Mouse (Mus musculus) midbrain, embryonic 14.5 days (tissue): Measurements from ENCODE around the gene Gm17660. TPM values are rescaled to one million over a fixed set of nuclear protein-coding genes. Genes with fewer than 3 reads are reported as not detected.

Experiments used
- ATAC-seq: fragments of 200-750 bp; cut with Nextera tagmentation; 2 replicates; pipeline ENCODE4 v1.8.0; 2017; ENCODE audit warnings: moderate number of reproducible peaks, moderate library complexity; ENCODE audit not compliant: low FRiP score, low TSS enrichment
- DNase-seq: peaks from one replicate; pipeline ENCODE4 v3.0.0-alpha.2; 2015
- H3K27ac ChIP-seq: fragments of 300-500 bp; sonication (generic); replicated peaks from 2 replicates; pipeline ENCODE4 v1.5.1; 2014; ENCODE audit warnings: mild to moderate bottlenecking, low read depth, low read length, moderate library complexity
- H3K27me3 ChIP-seq: fragments of 300-500 bp; sonication (generic); 2 replicates; pipeline ENCODE4 v1.6.1; 2014; ENCODE audit warnings: low read length, control low read depth, mixed read lengths; ENCODE audit not compliant: control insufficient read depth, insufficient read depth
- H3K36me3 ChIP-seq: fragments of 300-500 bp; sonication (generic); 2 replicates; pipeline ENCODE4 v1.6.1; 2014; ENCODE audit warnings: low read length, control low read depth; ENCODE audit not compliant: control insufficient read depth, insufficient read depth
- H3K4me1 ChIP-seq: fragments of 300-500 bp; sonication (generic); 2 replicates; pipeline ENCODE4 v1.6.1; 2014; ENCODE audit warnings: mild to moderate bottlenecking, antibody characterized with exemption, low read length, control low read depth; ENCODE audit not compliant: control insufficient read depth, insufficient read depth
- H3K4me2 ChIP-seq: fragments of 300-500 bp; sonication (generic); 2 replicates; pipeline ENCODE4 v1.6.1; 2014; ENCODE audit warnings: mild to moderate bottlenecking, low read length, moderate library complexity
- H3K4me3 ChIP-seq: fragments of 300-500 bp; sonication (generic); replicated peaks from 2 replicates; pipeline ENCODE4 v1.5.1; 2014; ENCODE audit warnings: low read depth, low read length
- H3K9ac ChIP-seq: fragments of 300-500 bp; sonication (generic); replicated peaks from 2 replicates; pipeline ENCODE4 v1.6.1; 2014; ENCODE audit warnings: mild to moderate bottlenecking, low read length, moderate library complexity
- H3K9me3 ChIP-seq: fragments of 300-500 bp; sonication (generic); 2 replicates; pipeline ENCODE4 v1.6.1; 2016; ENCODE audit warnings: low read length, control low read depth, mixed read lengths; ENCODE audit not compliant: control insufficient read depth
- WGBS: fragments of 180-500 bp; shearing (Covaris S2); extraction: QIAGEN DNeasy Blood & Tissue Kit; methylation state at CpG from one replicate; pipeline ENCODE4 v1.1.7; 2014; 5-methylcytosine and 5-hydroxymethylcytosine counted together
- polyA plus RNA-seq: library from polyadenylated mRNA; unstranded; fragments of >200 nt; fragmentation: Nextera tagmentation; extraction: Ambion mirVana; gene quantifications from 2 replicates; pipeline ENCODE4 v1.2.1, GENCODE M21; 2014

Gm17660 gene
- polyA plus RNA-seq, 1 experiment from 2014 or later: not detected

- H3K9ac ChIP-seq: no peak overlapping the region; the same call in 1 of the 2 replicates
These were observed 32.9 kb upstream of the Gm17660 start for GRCm38 (mm10) chr5:104110171-104110920.

DNA sequence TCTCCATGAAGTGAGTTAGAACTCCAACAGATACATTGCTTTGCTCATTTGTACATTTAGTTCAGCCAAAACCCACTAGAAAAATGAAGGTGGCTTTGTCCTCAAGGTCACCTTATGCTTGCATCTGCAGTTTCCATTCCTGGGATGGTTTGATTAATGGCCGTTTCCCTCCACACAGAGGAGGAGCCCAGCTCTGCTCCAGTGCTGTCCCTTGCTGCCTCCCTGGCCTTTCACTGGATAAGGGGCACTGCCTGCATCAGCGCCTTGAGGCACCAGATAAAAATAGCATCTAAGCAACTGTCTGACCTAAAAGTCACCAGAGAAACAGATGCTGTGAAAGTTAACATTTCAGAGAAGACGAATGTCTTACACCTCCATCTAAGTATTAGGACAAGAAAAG is 32.1 kb upstream of the Gm17660 start:
- peak; percentile 37 for DNase-seq
- H3K4me1 ChIP-seq: peaks cover 55% of the 10 kb centered on the region
- peak overlapping the region; percentile 21; the same call in 1 of the 2 replicates for H3K4me3 ChIP-seq

More at GRCm38 (mm10) chr5:104110171-104110920, 32.9 kb upstream of the Gm17660 start:
- H3K27ac ChIP-seq: peak overlapping the region; percentile 74
- WGBS: 3% methylated on average over 9 of the region's 9 CpGs
- DNase-seq: peak; percentile 86
- no peaks in the 10 kb centered on the region for H3K9me3 ChIP-seq
- ATAC-seq: peak; percentile 75
- H3K27me3 ChIP-seq: peaks cover 7% of the 10 kb centered on the region; the same call in 1 of the 2 replicates
- no peaks in the 10 kb centered on the region for H3K36me3 ChIP-seq
- no peak overlapping the region for H3K4me3 ChIP-seq
- peak overlapping the region; percentile 53 for H3K4me2 ChIP-seq
- H3K4me1 ChIP-seq: peaks cover 59% of the 10 kb centered on the region

DNA sequence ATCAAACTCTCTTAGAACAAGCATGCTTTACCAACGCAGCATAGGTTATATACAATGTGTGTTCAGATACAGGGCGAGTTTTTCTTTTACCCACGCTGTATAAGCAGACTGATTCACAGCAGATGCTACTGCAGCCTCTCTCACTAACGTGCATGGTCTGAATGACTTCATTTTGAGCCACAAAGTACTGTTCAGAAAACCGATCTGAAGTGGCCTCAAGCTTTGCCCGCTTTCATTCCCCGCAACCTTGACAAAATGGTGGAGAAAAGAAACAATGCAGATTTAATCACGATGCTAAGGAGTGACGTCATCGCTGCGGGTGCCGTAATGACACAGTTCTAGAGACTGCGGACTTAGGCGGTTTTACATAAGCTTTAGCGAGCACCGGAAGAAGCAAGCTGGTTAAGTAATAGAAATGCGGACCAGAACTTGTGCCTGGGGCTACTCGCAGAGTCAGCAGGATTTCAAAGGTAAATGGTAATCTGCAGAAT is 31.5 kb upstream of the Gm17660 start:
- Histone ChIP-seq H3K9me3 (no peaks in the 10 kb centered on the region), H3K9ac (peak overlapping the region; percentile 32), H3K27me3 (peaks cover 7% of the 10 kb centered on the region; the same call in 1 of the 2 replicates), H3K4me2 (peak overlapping the region; percentile 53), H3K27ac (peak overlapping the region; percentile 74), H3K36me3 (no peaks in the 10 kb centered on the region), H3K4me3 (peak overlapping the region; percentile 21), H3K4me1 (peaks cover 55% of the 10 kb centered on the region)
- peak; percentile 77 for ATAC-seq
- WGBS: 3% methylated on average over 18 of the region's 18 CpGs
- peak; percentile 88 for DNase-seq

More for the DNA sequence above, 32.1 kb upstream of the Gm17660 start:
- H3K27ac ChIP-seq: peak overlapping the region; percentile 74
- no peaks in the 10 kb centered on the region for H3K9me3 ChIP-seq
- WGBS: 20% methylated on average over 3 of the region's 3 CpGs
- ATAC-seq: no peak
- no peak overlapping the region; the same call in 1 of the 2 replicates for H3K9ac ChIP-seq
- peak overlapping the region; percentile 53 for H3K4me2 ChIP-seq
- H3K36me3 ChIP-seq: no peaks in the 10 kb centered on the region
- H3K27me3 ChIP-seq: peaks cover 7% of the 10 kb centered on the region; the same call in 1 of the 2 replicates

DNA sequence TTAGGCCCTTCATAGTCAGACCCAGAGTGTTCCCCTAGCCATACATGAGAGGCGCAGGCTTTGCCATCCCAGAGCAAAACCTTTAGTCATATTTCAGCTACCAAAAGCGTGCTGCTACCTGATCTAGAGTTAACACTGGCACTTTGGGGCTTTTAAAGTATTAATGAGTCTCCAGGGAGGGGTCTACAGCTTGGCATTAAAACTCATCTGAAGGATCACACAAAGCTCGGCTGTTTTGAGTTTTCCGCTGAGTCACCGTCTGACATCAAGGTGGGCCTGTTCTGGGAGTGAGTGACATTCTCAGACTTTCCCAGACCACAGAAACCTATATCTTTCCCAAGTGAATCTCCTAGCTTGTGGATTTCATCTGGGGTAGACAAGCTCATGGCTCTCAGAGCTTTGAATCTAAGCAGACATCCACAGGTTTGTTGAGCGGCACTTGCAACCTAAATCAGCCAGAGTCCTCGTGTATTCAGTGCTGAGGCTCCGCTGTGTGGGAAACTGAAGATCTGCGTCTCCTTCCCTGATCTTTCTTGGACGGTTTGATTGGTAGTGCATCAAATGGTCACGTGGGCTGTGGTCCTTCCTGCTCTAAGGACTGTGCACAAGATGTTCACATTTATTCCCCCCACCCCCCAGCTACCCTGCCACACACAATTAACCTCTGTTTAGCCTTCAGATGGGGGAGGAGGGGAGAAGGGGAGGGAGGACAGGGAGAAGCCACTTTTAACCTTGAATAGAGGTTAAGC is 30.9 kb upstream of the Gm17660 start:
- H3K27ac ChIP-seq: peak overlapping the region; percentile 74
- peak overlapping the region; percentile 21; the same call in 1 of the 2 replicates for H3K4me3 ChIP-seq
- H3K36me3 ChIP-seq: no peaks in the 10 kb centered on the region
- H3K27me3 ChIP-seq: peaks cover 7% of the 10 kb centered on the region; the same call in 1 of the 2 replicates
- peak; percentile 47; the same call in 1 of the 2 replicates for ATAC-seq
- H3K9ac ChIP-seq: 0 out of 2 replicates have a peak overlapping the region, but pooled peaks have one; percentile 32
- 39% methylated on average over 11 of the region's 11 CpGs for WGBS
- peaks cover 49% of the 10 kb centered on the region for H3K4me1 ChIP-seq
- H3K9me3 ChIP-seq: no peaks in the 10 kb centered on the region
- peak overlapping the region; percentile 53 for H3K4me2 ChIP-seq
- peak; percentile 69 for DNase-seq

DNA sequence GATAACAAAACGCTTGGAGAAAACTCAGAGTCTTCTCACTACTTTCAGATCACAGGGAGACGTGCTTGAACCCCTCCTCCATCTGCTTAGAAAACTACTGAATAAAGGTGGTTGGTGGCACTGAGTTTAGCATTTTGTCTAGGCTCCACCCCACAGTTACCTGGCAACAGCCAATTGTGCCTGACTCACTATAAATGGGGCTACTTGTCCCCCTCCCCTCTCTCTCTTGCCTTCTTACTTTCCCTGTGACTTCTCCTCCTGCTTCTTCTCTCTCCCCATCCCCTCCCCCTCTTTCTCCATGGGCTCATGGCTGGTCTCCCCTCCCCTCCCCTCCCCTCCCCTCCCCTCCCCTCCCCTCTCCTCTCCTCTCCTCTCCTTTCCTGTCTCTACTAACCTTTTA is 26.7 kb upstream of the Gm17660 start:
- no peak overlapping the region for H3K9ac ChIP-seq
- peaks cover 7% of the 10 kb centered on the region; the same call in 1 of the 2 replicates for H3K27me3 ChIP-seq
- no peak for ATAC-seq
- 43% methylated on average over 2 of the region's 2 CpGs for WGBS
- H3K4me3 ChIP-seq: no peak overlapping the region
- H3K4me2 ChIP-seq: no peak overlapping the region
- no peak for DNase-seq
- H3K36me3 ChIP-seq: no peaks in the 10 kb centered on the region
- peaks cover 15% of the 10 kb centered on the region for H3K4me1 ChIP-seq
- no peak overlapping the region for H3K27ac ChIP-seq
- no peaks in the 10 kb centered on the region for H3K9me3 ChIP-seq

GRCm38 (mm10) chr5:104103171-104103570 is 25.8 kb upstream of the Gm17660 start:
- Histone ChIP-seq H3K36me3 (no peaks in the 10 kb centered on the region), H3K27ac (no peak overlapping the region), H3K4me3 (no peak overlapping the region), H3K4me1 (peaks cover 5% of the 10 kb centered on the region; the same call in 1 of the 2 replicates), H3K9ac (no peak overlapping the region), H3K4me2 (no peak overlapping the region), H3K27me3 (peaks cover 7% of the 10 kb centered on the region; the same call in 1 of the 2 replicates), H3K9me3 (no peaks in the 10 kb centered on the region)
- ATAC-seq (no peak), DNase-seq (no peak)
- 83% methylated on average over 4 of the region's 4 CpGs for WGBS

DNA sequence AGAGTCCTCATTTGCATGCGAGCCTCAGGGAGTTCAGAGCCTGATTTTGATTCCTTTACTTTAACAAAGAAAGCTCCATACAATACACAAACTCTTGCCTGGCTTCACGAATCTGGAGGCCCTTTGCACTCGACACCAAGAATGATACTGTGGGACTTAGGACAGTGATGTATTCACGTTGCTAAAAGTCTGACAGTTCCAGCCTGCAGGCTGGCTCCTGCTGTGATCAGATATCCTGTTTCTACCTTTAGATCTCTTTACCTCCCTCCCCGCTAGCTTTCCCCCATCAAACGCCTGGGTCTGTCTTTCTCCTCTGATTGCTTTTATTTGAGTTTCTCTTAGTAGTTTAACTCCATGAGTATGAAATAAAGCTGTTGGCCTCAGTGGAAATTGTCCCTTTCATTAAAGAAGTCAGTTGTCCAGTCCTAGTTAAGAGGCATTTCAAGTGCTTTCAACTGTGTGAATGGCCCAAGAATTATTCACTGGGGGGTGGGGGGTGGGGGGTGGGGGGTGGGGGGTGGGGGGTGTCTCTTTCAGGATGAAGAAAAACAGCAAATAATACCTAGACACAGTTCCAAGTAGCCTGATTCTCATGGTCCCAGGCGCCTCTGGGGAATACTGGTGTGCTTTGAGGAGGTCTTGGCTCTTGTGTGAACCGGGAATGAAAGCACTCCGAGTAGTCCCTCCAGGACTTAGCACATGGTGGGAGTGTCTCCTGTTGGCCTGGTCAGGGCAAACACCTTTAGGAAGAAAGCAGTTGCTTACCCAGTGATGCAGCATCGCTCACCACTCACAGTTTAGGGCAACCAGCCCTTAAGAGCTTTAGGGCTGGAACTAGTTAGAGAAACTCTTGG is 24.5 kb upstream of the Gm17660 start:
- Histone ChIP-seq H3K9ac (no peak overlapping the region), H3K4me3 (no peak overlapping the region), H3K27me3 (0 out of 2 replicates have a peak, but pooled peaks cover 6% of the 10 kb centered on the region), H3K4me2 (no peak overlapping the region), H3K9me3 (no peaks in the 10 kb centered on the region), H3K36me3 (no peaks in the 10 kb centered on the region), H3K27ac (0 out of 2 replicates have a peak overlapping the region, but pooled peaks have one; percentile 41), H3K4me1 (peaks cover 4% of the 10 kb centered on the region; the same call in 1 of the 2 replicates)
- 9% methylated on average over 10 of the region's 10 CpGs for WGBS
- ATAC-seq: peak; percentile 27; the same call in 1 of the 2 replicates
- DNase-seq: peak; percentile 52
